Mouse (Mus musculus): Measurements from ENCODE around the gene Tmem51.

The Tmem51 gene

GRCm38 (mm10) chr4:142081631-142082283, 2.3 kb downstream of the Tmem51 start:
- DNase-seq (ENCODE audit: low spot score) = no peak

GRCm38 (mm10) chr4:142080901-142081630, 3.0 kb downstream of the Tmem51 start:
- DNase-seq (ENCODE audit: low spot score) = no peak

GRCm38 (mm10) chr4:142080487-142080767, 3.7 kb downstream of the Tmem51 start:
- no peak for DNase-seq (ENCODE audit: low spot score)

- no peak for DNase-seq (ENCODE audit: low spot score)
These were observed 4.2 kb downstream of the Tmem51 start for GRCm38 (mm10) chr4:142079629-142080486.

GRCm38 (mm10) chr4:142077572-142078271, 6.4 kb downstream of the Tmem51 start:
- no peak for DNase-seq (ENCODE audit: low spot score)

GRCm38 (mm10) chr4:142076883-142077282, 7.2 kb downstream of the Tmem51 start:
- no peak for DNase-seq (ENCODE audit: low spot score)

- no peak for DNase-seq (ENCODE audit: low spot score)
These were observed 8.2 kb downstream of the Tmem51 start for GRCm38 (mm10) chr4:142075931-142076330.

GRCm38 (mm10) chr4:142074060-142074732, 9.9 kb downstream of the Tmem51 start:
- no peak for DNase-seq (ENCODE audit: low spot score)

- peak; percentile 79 for DNase-seq (ENCODE audit: low spot score)
These were observed 12.7 kb downstream of the Tmem51 start for GRCm38 (mm10) chr4:142071243-142071991.

- DNase-seq (ENCODE audit: low spot score) = peak; percentile 48
These were observed 13.3 kb downstream of the Tmem51 start for GRCm38 (mm10) chr4:142070840-142071239.

- no peak for DNase-seq (ENCODE audit: low spot score)
These were observed 14.9 kb downstream of the Tmem51 start for GRCm38 (mm10) chr4:142068899-142069812.

GRCm38 (mm10) chr4:142066576-142066975, 17.5 kb downstream of the Tmem51 start:
- no peak for DNase-seq (ENCODE audit: low spot score)

- DNase-seq (ENCODE audit: low spot score) = no peak
These were observed 18.3 kb downstream of the Tmem51 start for GRCm38 (mm10) chr4:142065835-142066234.

- no peak for DNase-seq (ENCODE audit: low spot score)
These were observed 18.8 kb downstream of the Tmem51 start for GRCm38 (mm10) chr4:142065270-142065669.

GRCm38 (mm10) chr4:142064582-142065228, 19.4 kb downstream of the Tmem51 start:
- no peak for DNase-seq (ENCODE audit: low spot score)

GRCm38 (mm10) chr4:142063057-142063534, 21.0 kb downstream of the Tmem51 start:
- DNase-seq (ENCODE audit: low spot score) = no peak

- DNase-seq (ENCODE audit: low spot score) = no peak
These were observed 22.4 kb downstream of the Tmem51 start for GRCm38 (mm10) chr4:142061485-142062240.

All from embryo, embryonic 10.5 days (tissue).